Mouse (Mus musculus) ovary, postnatal 10 days (tissue): ENCODE measurements around the gene Ciita.

Source experiments
- DNase-seq: peaks from one replicate; pipeline ENCODE4 v3.0.0; 2022; ENCODE audit warnings: low spot score

The Ciita gene

DNA sequence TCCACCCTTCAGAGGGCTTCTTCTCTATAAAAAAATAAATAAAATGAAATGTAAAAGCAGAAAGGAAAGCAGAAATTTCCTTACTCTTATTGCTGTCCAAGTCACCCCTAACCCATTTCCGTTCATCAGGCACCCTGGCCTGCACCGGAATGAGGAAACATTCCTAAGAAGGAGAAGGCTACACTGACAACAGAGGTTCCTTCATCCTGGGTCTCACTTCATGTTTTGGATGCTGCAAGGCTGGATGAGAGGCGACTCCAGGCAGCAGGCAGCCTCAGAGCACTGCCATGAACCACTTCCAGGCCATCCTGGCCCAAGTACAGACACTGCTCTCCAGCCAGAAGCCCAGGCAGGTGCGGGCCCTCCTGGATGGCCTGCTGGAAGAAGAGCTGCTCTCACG is at the start of gene Ciita:
TSS of gene Ciita (plus strand) at position 203 of the 400 bp plus-strand sequence.
- no peak for DNase-seq

DNA sequence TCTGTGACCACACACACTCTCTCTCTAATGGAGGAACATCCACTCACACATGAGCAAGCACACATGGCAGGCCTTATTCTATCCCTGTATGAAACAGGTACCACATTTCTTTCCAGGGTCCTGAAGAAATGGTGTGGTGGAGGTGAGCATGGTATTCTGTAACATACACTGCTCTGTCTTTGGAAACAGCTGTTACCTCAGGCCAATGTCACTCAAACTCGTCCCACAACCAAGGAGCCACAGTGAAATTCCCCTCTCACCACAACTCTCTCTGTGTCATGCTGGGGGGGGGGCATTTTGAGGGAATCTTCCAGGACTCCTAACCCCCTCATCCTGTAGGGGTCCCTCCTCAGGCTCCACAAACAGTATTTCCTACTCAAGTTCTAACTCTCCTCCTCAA is 47.9 kb upstream of the Ciita start:
- no peak for DNase-seq

DNA sequence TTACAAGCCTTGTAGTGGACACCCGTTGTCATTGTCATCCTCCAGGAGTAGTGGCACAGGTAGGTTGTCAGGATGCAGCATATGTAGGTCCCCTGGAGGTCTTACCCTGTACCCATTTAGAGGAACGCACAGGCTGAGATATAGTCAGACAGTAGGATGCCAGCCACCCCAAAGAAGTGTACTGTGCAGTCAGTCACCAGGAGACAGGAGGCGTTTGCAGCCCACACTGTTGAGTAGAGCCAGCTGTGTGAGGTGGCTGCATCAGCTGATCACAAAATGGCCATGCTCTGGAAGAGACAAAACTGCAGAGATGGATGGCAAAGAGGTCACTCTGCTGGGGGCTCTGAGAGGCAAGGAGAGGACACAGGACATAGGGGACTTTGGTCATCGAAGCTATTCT is 47.5 kb upstream of the Ciita start:
- DNase-seq, result no peak

DNA sequence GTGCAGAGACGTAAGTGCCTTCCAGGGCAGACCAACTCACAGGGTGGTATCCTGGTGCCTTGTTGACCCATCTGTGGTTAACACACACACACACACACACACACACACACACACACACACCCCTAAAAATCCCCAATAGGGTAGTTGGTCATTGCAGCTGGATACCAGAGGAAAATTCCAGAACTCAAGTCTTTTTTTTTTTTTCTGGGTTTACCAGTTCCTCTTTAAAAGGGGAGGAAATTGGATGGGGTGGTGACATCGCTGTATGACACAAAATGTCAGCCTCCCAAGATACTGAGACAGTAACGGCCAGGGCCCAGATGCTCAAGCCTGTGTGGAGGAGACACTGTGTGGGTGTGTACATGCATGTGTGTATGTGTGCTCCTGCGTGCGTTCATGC is 46.5 kb upstream of the Ciita start:
- DNase-seq, result no peak

DNA sequence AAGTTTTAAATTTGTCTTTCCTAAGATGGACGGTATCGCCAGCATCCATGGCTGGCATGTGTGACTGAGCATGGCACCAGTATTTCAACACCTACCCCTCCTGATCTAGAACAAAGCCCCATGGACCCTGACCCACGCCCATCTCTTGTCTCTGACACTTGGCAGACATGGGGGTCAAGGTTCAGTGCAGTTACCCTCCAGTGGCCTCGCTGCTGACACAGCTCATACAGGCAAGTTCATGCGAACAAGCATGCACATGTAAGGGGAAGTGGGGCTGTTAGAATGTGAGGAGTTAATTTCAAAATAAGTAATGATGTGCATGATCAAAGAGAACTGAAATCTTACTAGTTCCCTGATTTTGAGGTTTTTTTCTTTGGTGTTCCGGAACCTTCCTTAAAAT is 43.7 kb upstream of the Ciita start:
- DNase-seq, result no peak

DNA sequence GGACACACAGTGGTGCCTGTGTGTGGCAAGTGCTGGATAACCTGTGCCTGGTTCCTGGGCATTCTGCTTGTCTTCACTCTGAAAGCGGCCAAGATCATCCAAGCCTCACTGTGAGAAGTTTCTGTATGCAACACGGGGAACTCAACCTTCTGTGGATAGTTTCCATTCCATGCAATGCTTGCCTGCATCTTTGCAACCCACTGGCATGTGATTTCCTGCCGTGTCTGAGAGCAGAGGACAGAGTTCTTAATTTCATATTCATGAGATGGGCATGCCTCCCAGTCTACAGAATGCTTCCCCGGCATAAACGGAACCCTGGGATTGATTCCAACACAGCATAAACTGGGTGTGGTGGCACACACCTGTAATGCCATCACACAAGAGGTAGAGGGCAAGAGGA is 41.8 kb upstream of the Ciita start:
- no peak for DNase-seq

DNA sequence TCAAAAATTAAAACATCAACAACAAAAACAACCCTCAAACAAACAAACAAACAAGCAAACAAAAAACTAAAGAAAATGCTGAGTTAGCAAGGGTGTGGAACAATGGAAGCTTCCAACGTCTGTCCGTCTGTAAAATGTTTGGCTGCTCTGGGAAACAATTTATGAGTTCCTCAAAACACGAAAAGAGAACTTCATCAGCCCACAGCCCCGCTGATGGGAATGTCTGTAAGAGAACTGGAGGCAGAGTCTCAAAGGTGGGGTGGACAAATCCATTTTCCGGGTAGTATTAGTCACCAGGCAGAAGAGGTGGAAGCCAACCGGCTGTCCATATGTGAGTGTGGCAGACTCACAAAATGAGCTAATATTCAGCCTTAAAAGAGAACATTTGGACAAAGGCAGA is 38.5 kb upstream of the Ciita start:
- no peak for DNase-seq

DNA sequence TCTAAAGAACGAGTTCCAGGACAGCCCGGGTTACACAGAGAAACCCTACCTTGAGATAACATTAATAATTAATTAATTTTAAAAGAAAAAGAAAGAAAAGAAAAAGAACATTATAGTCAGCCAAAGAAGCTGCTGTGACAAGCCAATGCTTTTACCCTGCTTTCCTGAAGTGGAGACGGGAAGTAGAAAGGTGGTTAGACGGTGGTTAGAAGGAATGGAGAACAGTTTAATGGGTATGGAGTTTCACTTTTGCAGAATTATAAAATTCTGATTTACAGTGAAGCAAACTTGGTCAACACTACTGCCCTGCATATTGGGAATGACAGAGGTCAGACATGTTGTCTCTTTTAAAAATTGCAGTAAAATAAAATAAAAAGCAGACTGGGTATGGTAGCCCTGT is 38.1 kb upstream of the Ciita start:
- DNase-seq, result no peak

DNA sequence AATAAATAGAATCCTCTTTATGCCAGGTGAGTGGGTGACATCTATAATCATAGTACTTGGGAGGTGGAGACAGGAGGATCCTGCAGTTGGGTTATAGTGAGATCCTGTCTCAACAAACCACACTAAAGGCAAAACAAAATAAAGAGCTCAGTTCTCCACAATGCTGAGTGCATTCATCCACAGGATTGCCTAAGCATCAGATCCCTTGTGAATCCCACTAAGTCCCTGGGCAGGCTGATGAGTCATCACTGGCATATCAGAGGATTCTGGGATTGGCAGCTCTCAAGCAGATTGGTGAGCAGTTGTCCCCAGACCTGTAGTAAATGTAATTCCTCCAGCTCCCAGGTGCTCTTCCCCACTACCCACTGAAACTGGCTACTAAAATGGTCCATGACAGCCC is 36.1 kb upstream of the Ciita start:
- DNase-seq, result no peak

DNA sequence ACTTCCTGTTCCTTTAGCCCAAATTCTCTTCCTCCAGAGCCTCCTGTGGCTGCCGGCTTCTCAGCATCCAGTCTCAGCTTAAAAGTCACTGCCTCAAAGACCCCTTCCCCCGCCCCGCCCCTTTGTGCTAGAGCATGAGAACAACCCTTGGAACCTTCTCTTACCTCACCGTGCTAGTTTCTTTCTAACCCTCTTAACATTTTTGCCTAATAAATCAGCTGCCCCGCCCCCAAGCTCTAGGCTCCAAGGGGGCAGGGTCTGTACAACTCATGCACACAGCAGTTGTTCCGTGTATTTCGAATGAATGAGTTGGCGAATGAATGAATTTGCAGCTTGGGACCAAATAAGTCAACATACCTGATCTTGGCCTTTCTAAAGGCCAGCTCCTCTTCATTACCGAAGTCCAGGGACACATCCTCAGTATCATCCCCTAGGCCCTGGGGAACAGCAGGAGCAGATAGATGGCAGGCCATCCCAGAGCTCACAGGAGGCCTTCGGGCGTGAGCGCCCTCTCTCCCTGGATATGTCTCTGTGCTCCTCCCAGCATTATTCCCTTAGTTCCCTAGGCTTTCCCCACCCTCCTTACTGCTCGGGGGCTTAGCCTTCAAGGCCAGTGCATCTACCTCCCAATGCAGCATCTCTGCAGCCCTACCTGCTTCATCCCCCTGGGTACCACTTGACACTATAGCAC is 33.1 kb upstream of the Ciita start:
- no peak for DNase-seq

DNA sequence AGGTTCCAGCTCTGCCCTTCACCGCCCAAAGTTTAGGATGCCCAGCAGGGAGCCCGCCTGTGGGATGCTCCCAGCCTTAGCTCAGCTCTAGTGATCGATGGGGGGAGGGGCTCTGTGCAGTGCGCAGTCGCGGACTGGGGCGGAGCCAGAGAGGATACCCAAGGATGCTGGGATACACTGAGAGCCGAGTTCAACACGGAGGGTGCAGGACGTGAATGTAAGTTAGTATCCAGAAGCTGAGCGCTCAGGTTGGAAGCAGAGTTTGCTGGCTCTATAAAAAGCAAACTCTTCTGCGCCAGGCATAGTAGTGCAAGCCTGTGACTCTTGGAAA is 32.6 kb upstream of the Ciita start, which contains the start of gene Tvp23a:
TSS of gene Tvp23a (minus strand) at position 99 of the 331 bp plus-strand sequence.
- peak; percentile 36 for DNase-seq

DNA sequence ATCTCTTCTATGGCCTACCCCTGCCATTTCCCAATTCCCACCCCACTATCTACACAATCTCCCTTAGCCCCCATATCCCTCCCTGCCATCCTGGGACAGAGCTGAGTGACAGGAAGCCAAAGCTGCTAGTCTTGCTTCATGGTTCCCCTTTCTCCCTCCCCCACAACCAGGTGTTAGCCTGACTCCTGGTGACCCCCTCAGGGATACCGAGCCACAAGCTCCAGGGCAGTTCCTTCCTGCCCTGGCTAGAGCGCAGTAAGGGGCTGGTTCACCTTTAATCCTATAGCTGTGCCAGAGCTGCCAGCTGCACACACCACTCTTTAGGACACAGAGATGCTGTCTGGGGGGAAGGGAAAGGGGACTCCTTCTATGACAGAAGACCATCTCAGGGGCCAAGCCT is 32.1 kb upstream of the Ciita start:
- DNase-seq, result no peak

DNA sequence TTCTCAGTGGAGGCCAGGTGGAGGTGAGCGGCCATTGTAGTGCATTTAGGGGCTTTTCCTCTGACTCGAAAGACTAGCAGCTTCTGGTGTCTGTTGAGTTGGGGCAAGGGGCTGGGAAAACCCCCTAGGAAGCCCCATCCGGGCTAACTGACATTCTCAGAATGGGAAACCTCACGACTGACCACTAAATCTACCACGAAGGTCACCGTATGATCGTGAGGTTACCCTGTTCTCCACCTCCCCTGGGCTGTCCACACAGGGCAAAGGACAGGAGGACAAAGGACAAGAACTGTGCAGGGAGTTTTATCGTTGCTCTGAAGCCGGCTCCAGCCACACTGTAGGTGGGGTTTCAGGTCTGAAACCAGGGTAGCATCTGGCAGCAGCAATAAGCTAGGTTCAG is 30.9 kb upstream of the Ciita start:
- DNase-seq, result no peak

DNA sequence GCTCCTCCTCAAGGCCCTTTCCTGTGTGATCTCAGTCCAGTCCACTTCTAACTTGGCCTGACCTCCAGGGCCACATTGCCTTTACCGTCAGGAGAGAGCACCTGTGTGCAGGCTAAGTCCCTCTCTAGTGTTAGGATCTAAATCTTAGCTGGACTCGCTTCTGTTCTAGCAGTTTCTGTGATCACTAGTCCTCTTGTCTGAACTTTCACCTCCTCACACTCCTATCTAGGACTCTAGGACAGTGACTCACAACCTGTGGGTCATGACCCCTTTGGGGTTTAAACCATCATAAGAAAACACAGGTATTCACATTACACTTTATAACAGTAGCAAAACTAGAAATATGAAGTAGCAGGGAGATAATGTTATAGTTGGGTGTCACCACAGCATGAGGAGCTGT is 28.0 kb upstream of the Ciita start:
- DNase-seq, result no peak

DNA sequence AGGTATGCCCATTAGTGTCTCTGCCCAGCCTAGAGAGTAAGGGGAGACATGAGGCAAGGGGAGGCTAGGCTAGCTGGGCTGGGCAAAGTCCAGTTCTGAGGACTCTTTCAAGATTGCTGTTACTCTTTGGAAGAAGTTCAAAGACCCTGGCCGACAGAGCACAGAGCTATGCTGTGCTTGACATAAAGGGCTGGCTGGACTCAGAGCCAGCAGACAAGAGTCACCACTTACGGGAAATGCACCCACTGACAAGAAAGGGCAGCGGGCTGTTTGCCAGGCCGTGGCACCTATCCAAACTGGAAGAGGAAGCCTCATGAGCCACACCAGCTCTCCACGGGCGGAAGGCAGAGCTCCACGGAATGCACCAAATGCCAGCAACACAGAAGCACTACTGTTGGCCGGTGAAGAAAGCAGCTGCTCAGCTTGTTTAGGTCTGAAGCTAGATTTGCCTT is 27.4 kb upstream of the Ciita start:
- DNase-seq, result peak; percentile 41

DNA sequence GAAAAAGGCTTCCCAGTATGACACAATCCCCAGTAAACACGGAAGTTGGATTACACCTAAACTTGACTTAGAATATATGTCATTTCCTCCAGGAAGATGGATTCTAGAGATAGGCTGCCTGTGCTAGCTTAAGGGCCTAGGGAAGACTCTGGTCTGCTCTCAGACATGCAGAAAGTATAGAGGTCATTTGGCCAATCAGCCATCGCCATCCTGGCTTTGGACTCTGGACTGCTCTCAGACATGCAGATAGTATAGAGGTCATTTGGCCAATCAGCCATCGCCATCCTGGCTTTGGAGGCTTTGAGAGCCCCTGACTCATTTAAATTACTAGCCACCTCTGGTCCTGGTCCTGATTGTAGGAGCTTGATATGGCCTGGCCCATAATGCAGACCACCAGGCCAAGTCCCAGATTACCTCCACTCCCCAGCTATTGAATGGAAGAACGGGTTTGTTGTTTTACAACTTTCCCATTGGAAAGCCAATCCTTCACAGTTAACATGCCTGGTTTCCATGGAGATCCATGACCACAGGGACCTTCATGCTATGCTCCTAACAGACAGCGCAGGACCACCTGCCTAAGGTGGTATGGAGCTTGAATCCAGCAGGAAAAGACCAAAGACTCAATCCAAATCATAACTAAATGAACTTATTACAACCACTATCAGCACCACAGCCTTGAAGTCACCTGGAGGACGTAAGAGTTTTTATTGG is 25.8 kb upstream of the Ciita start:
- no peak for DNase-seq

DNA sequence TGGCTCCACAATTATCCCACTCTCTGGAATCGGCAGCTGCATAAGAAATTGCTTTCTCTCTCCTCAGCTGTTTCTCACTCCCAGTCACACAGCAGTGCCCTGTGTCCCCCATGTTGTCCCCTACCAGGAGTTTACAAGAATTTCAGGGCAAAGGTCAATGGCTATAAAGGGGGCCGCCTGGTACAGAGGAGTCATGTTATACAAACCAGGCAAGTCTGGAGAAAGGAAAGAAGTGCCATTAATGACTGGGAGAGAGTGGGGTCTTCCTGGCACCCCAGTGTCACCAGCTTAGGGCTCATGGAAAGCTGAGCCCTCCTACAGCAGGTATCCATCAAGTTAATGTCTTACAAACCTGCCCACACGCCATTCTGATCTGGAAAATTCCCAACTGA is 25.3 kb upstream of the Ciita start:
- no peak for DNase-seq

DNA sequence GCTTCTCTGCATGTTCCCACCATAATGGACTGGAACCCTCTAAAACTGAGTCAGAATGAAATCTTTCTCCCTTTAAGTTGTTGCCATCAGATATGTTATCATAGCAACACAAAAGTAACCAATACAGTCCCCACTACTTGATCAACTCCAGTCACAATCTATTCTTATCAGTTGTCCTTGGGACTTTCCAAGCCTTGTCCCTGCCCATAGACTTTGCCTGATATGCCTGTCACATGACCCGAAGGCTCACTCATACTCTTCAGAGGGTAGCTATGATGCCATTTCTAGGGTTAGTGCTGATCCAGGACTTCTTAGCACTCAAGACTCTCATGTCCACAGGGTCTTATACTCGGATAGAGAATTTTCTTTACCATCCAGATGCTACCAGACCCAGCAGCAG is 19.7 kb upstream of the Ciita start:
- no peak for DNase-seq

DNA sequence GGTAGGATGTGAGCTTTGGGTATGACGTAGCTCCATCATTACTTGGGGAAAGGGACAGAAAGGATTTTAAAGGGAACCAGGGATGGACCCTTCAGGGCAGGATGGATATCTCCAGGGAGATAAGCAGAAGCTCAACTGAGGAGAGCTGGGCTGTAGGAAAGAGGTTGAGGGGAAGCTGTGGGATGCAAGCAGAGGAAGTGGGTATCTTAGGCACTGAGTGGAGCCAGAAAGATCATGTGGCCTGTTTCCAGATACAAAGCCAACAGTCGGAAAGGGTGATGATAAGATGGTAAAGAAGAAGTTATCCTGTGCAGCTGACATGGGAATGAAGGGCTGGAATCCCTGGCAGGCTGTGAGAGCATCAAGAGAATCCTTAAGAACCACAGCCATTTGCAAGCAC is 18.7 kb upstream of the Ciita start:
- DNase-seq, result no peak

DNA sequence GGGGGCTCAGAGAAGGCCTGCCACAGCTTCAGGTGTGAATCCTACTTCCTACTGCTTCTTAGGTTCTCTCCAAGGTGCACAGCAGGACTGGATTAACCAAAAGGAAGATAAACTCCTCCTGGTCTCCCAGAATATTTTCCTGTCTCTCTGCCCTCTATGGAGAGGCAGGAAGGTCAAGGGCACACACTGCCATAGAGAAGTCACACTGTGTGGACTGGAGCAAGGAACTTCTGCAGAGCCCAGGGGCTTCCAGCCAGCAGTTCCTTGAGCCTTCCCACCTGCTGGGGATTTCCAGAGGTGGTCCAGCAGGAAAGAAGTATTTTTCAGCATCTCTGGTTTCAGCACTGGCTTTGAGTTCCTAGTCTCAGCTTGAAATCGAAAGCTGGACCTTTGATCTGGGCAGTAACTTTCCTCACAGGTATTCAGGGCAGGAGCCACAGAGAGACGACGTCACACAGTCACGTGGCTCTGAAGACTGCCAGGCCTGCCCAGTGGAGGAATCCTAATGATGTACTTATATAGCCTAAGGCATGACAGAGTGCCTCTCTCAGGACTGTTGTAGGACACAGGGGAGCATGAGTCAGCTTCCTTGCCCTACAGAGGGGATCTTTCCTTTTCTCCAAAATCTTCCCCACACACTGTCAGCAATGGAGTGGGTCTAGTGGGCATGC is 14.7 kb upstream of the Ciita start:
- DNase-seq, result no peak

DNA sequence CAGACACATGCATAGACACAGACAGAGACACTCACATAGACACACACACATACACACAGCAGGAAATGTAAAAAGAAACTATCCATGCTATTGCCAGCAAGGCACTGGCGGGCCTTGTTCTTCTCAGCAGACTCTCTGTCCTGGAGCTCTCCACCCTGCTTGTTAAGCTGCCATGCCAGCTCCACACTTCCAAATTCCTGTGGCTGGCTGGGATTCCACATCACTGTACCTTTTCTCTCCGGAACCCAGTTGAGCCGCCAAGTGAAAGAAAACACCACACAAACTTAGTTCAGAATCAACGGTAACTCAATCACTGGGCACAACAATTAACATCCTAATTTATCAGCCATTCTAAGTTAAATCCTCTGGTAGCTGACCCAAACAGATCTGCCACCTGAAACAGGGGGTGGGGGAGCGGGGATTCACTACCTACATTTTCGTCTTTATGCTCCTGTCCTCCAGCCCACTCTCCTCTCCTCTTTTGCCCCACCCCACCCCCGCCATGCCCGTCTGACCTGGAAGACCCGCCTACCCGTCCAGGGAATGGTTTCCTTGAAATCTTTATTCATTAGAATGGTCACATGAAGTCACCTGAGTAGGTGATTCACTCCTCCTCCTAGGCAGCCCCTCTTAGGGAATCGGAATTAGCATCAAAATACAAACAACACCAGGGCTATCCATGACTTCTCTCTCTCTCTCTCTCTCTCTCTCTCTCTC is 12.3 kb upstream of the Ciita start:
- DNase-seq, result no peak

DNA sequence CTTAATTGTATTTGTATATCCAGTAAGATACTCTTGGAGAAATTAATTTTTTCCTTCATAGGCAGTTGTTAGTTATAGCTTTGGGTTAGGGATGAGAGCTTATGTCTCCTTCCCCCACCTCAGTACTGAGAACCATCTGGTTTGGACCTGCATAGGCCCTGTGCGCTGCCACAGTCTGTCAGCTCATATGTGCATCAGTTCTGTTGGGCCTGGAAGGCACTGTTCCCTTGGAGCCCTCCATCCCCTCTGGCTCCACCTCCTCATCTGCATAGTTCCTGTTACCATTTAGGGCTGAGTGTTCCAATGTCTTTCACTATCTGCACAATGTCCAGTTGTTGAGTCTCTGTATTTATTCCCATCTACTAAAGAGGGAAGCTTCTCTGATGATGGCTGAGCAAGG is 11.7 kb upstream of the Ciita start:
- no peak for DNase-seq

DNA sequence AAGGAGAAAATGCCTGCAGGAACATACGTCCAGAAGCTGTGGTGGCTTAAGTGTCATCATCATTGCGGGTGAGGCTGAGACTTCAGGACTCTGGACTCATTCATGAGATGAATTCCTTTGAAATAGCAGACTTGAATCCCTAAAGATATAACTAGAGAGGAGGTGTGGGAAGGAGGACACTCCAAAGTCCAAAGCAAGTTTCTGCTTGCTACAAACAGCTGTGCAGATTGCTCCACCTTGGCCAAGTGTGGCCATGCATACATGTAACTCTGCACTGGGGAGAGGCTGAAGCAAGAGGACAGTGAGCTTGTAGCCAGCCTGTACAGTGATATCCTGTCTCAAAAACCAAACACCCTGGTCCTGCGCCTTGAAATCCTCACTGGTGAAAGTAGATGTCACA is 7.9 kb upstream of the Ciita start:
- no peak for DNase-seq
